Mouse (Mus musculus) ES-Bruce4 (cell line): Measurements from ENCODE around the gene Phactr4.

ENCODE experiments used
- CTCF ChIP-seq: IDR thresholded peaks from one replicate; pipeline ENCODE4 v1.8.1; 2011; ENCODE audit warnings: low read depth, low read length
- EP300 ChIP-seq: IDR thresholded peaks from 2 replicates; pipeline ENCODE4 v1.6.1; 2011; ENCODE audit warnings: low read depth, low read length; ENCODE audit not compliant: insufficient read depth
- POLR2A ChIP-seq: IDR thresholded peaks from one replicate; pipeline ENCODE4 v1.8.1; 2011; ENCODE audit warnings: low read length; ENCODE audit not compliant: insufficient read depth

- TF ChIP-seq POLR2A (no peak), CTCF (no peak), EP300 (no peak)
Measured at GRCm38 (mm10) chr4:132427493-132427892, 5.2 kb upstream of the Phactr4 start.
